Mouse (Mus musculus) layer of hippocampus, postnatal 25 days (tissue): ENCODE data around the gene Ywhae. TPM values are rescaled to one million over a fixed set of nuclear protein-coding genes. Genes with fewer than 3 reads are reported as not detected.
A peak's percentile ranks its signal among the peaks of the same experiment; 100 is the strongest.

Source experiments
- DNase-seq, 2 experiments: peaks; one replicate each; pipeline ENCODE4 v3.0.0; 2022; ENCODE audit warnings: mixed read lengths in 2 of 2, low spot score in 1 of 2; ENCODE audit errors: extremely low spot score in 1 of 2
- total RNA-seq, 2 experiments: library from RNA; stranded (reverse); gene quantifications; 2 replicates each; pipeline ENCODE4 v1.2.3; 2021

The Ywhae gene
- total RNA-seq, 2 experiments from 2014 or later: 1,088 to 1,203 TPM

- DNase-seq: no peak
Observed at GRCm38 (mm10) chr11:75736978-75737377, 4.3 kb downstream of the Ywhae start.

GRCm38 (mm10) chr11:75737806-75738476, 5.3 kb downstream of the Ywhae start:
- DNase-seq: no peak

- no peak for DNase-seq
Observed at GRCm38 (mm10) chr11:75738477-75738821, 5.8 kb downstream of the Ywhae start.

GRCm38 (mm10) chr11:75740204-75740603, 7.5 kb downstream of the Ywhae start:
- no peak for DNase-seq

GRCm38 (mm10) chr11:75741615-75742014, 8.9 kb downstream of the Ywhae start:
- DNase-seq: no peak

GRCm38 (mm10) chr11:75744761-75745160, 12.1 kb downstream of the Ywhae start:
- no peak for DNase-seq

GRCm38 (mm10) chr11:75750537-75750936, 17.9 kb downstream of the Ywhae start:
- DNase-seq: no peak

GRCm38 (mm10) chr11:75751082-75751481, 18.4 kb downstream of the Ywhae start:
- DNase-seq: no peak

GRCm38 (mm10) chr11:75756687-75757086, 24.0 kb downstream of the Ywhae start:
- DNase-seq: no peak

GRCm38 (mm10) chr11:75758553-75758952, 25.9 kb downstream of the Ywhae start:
- DNase-seq: no peak

GRCm38 (mm10) chr11:75760785-75761184, 28.1 kb downstream of the Ywhae start:
- DNase-seq: no peak

GRCm38 (mm10) chr11:75762708-75763107, 30.0 kb downstream of the Ywhae start:
- no peak for DNase-seq

- DNase-seq: no peak
Observed at GRCm38 (mm10) chr11:75764521-75765023, 31.9 kb downstream of the Ywhae start.

- no peak for DNase-seq
Observed at GRCm38 (mm10) chr11:75765161-75765560, 32.5 kb downstream of the Ywhae start.

GRCm38 (mm10) chr11:75767014-75767413, 34.3 kb downstream of the Ywhae start:
- no peak for DNase-seq

- no peak for DNase-seq
Observed at GRCm38 (mm10) chr11:75768091-75768989, 35.7 kb downstream of the Ywhae start.

- peak; percentile 52 to 70 for DNase-seq
Observed at GRCm38 (mm10) chr11:75769206-75769605, 36.5 kb downstream of the Ywhae start.

GRCm38 (mm10) chr11:75772562-75772961, 39.9 kb downstream of the Ywhae start:
- DNase-seq: no peak

- DNase-seq: no peak
Observed at GRCm38 (mm10) chr11:75775919-75776318, 43.2 kb downstream of the Ywhae start.

- DNase-seq: peak; percentile 42 to 66
Observed at GRCm38 (mm10) chr11:75781919-75782318, 49.2 kb downstream of the Ywhae start.

GRCm38 (mm10) chr11:75783799-75784198, 51.1 kb downstream of the Ywhae start:
- no peak for DNase-seq
